Mouse (Mus musculus) CD4-positive naive resting alpha-beta T cell, adult 76 days (primary cell): Measurements from ENCODE around the gene Ankrd11. TPM values are rescaled to one million over a fixed set of nuclear protein-coding genes. Genes with fewer than 3 reads are reported as not detected.

Experiments used
- total RNA-seq: library from RNA; stranded (reverse); gene quantifications from one replicate; pipeline ENCODE4 v1.2.4, GENCODE M21; 2023

The Ankrd11 gene
- total RNA-seq, result 332 TPM

DNA sequence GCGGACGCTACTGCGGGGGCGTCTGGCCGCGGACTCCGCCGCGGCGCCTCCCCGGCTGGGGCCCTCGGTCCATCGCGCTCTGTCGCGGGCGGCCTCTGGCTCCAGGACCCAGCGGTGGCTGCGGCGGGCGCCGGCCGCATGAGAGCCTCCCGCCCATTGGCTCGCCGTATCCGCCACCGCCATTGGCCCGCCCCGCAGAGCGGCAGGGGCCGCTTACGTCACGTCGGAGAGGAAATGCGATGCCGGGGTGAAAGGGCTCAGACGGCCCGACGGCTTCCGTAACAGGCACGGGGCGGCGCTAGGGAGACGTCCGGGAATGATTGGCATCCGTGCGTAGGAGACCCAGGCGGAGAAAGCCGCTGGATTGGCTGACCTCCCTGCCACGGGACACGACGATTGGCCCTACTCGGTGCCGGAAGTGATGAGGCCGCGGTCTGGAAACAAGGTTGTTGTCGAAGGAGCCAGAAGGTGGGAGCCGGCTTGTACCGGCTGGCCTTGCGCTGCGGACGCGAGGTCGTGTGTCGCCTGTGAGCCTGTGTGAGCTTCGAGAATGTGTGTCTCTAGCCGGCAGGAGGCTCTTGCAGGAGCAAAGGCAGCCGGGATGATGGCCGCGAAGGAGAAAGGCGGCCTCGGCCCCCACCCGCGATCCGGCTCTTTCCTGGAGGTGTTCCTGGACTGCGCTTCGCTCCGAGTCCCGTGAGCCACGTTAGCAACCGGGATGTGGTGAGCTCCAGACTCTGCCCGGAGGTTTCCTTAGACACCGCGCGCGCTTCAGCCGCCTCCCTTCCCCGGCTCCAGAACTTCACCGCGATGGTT, at the start of gene Ankrd11:
Gene Ankrd11, minus strand, starts transcription at position 120 of the 816 bp plus-strand sequence.

DNA sequence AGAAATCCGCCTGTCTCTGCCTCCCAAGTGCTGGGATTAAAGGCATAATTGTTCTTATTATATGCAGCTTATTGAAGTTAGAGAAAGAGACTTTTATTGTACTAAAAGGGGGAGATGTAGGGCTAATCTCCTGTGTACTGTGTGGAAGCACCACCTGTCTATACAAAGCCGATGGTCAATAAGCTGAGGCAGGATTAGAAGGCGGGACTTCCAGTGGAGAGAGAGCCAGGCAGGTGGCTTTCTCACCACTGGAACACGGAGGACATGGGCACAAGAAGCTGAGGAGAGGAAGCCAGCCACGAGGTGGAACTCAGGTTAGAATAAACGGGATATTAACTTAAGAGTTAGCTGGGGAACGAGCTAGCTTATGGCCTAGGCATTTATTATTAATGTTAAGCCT, 20.6 kb upstream of the Ankrd11 start, which contains the start of gene Spg7:
Gene Spg7, plus strand, starts transcription at position 222 of the 400 bp plus-strand sequence.

DNA sequence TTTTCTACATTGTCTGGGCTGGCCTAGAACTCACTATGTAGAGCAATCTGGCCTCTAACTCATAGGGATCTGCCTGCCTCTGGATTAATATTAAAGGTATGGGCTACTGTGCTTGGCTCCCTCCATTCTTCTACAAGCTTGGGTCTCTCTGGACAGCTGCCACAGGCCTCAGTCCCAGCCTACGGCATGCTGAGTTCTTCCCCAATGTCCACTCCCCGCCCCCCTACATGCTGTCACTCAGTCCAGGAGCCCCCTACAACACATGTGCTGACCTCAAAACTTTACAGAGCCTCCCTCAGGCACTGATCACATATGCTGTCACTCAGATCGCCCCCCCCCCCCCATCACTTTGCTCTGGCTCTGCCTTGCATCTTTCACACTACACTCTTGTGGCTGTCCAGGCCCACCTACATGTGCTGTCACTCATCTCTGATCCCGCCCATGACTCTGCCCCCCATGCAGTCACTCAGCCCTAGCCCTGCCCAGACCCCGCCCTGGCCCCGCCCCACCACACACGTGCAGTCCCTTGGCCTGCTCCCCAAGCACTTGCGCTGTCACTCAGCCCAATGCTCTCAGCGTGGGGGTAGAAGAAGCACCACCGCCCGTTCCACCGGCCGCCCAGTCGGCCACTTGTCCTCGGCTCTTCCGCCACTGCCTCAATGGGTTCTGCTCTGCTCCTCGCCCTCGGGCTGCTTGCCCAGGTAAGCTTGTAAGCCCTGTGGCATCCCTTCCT, 194.1 kb downstream of the Ankrd11 start, which contains the start of gene Cdh15:
Gene Cdh15, plus strand, starts transcription at position 138 of the 733 bp plus-strand sequence.

Other genes with a start within 250 kb of the Ankrd11 start
- not detected for gene Cdh15, start 194.3 kb downstream of the Ankrd11 start, total RNA-seq
- 73.0 TPM for gene Spg7, start 20.7 kb upstream of the Ankrd11 start, total RNA-seq
- gene Rpl13, start 60.1 kb upstream of the Ankrd11 start, total RNA-seq, result 2,109 TPM
- gene Cpne7, start 75.1 kb upstream of the Ankrd11 start, total RNA-seq, result 0.85 TPM
- gene Sult5a1, start 116.0 kb upstream of the Ankrd11 start, total RNA-seq, result not detected
- gene Dpep1, start 144.0 kb upstream of the Ankrd11 start, total RNA-seq, result not detected
- gene Chmp1a, start 170.5 kb upstream of the Ankrd11 start, total RNA-seq, result 84.7 TPM
- not detected for gene Spata33, start 170.6 kb upstream of the Ankrd11 start, total RNA-seq
- gene Cdk10, start 182.6 kb upstream of the Ankrd11 start, total RNA-seq, result 36.5 TPM
- 11.0 TPM for gene Spata2l, start 194.0 kb upstream of the Ankrd11 start, total RNA-seq
- gene Zfp276, start 211.9 kb upstream of the Ankrd11 start, total RNA-seq, result 25.1 TPM
- gene Vps9d1, start 212.1 kb upstream of the Ankrd11 start, total RNA-seq, result 28.8 TPM